Mouse (Mus musculus) left cerebral cortex, postnatal 10 days (tissue): ENCODE results near the gene Cacna1e. TPM values are rescaled to one million over a fixed set of nuclear protein-coding genes. Genes with fewer than 3 reads are reported as not detected.

Source experiments
- DNase-seq, 2 experiments: peaks; one replicate each; pipeline ENCODE4 v3.0.0; 2021 to 2022; ENCODE audit warnings: low spot score in 2 of 2, mixed read lengths in 1 of 2; ENCODE audit errors: extremely low spot score in 1 of 2
- intact Hi-C: fragments of 180-260 bp; cut with DNase I; formaldehyde crosslinking; loops from one replicate; pipeline ENCODE4 v1.15.1; 2025
- total RNA-seq, 2 experiments: library from RNA; stranded (reverse); gene quantifications; 2 replicates each; pipeline ENCODE4 v1.2.3; 2021

The Cacna1e gene
- total RNA-seq, 2 experiments from 2014 or later, result 141 TPM

- intact Hi-C loops, result loop anchor here (2.0 to 10.0 kb wide), 7 partner anchors 116 to 831 kb away; partner anchors contain the start of gene Glul
Measured at GRCm38 (mm10) chr1:154728682-154729081, 155.6 kb downstream of the Cacna1e start.

GRCm38 (mm10) chr1:154727696-154728095 is 156.6 kb downstream of the Cacna1e start:
- no peak for DNase-seq
- intact Hi-C loops, result loop anchor here (2.0 to 10.0 kb wide), 7 partner anchors 115 to 830 kb away; partner anchors contain the start of gene Glul

More at GRCm38 (mm10) chr1:154728682-154729081, 155.6 kb downstream of the Cacna1e start:
- no peak for DNase-seq

- DNase-seq, result peak in 1 of 2 experiments; percentile 74
- intact Hi-C loops, result loop anchor here (5.0 to 10.0 kb wide), 6 partner anchors 114 to 829 kb away; partner anchors contain the start of gene Glul
Measured at GRCm38 (mm10) chr1:154726361-154727161, 157.7 kb downstream of the Cacna1e start.

- intact Hi-C loops, result loop anchor here (5.0 to 10.0 kb wide), 6 partner anchors 113 to 828 kb away; partner anchors contain the start of gene Glul
- DNase-seq, result peak in 1 of 2 experiments; percentile 43
Measured at GRCm38 (mm10) chr1:154725356-154726320, 158.7 kb downstream of the Cacna1e start.

GRCm38 (mm10) chr1:154723537-154724286 is 160.6 kb downstream of the Cacna1e start:
- DNase-seq, result peak in 1 of 2 experiments; percentile 37
- intact Hi-C loops, result loop anchor here (10.0 kb wide), 2 partner anchors 249 to 309 kb away; no protein-coding TSS in a partner anchor

GRCm38 (mm10) chr1:154723078-154723477 is 161.2 kb downstream of the Cacna1e start:
- DNase-seq, result no peak
- intact Hi-C loops, result loop anchor here (10.0 kb wide), 2 partner anchors 248 to 308 kb away; no protein-coding TSS in a partner anchor

GRCm38 (mm10) chr1:154715596-154715995 is 168.7 kb downstream of the Cacna1e start:
- no peak for DNase-seq
- intact Hi-C loops, result no loop called here

GRCm38 (mm10) chr1:154712747-154713146 is 171.6 kb downstream of the Cacna1e start:
- no peak for DNase-seq
- intact Hi-C loops, result no loop called here

- no peak for DNase-seq
- intact Hi-C loops, result no loop called here
Measured at GRCm38 (mm10) chr1:154707584-154708290, 176.6 kb downstream of the Cacna1e start.

- DNase-seq, result no peak
- intact Hi-C loops, result no loop called here
Measured at GRCm38 (mm10) chr1:154706974-154707373, 177.3 kb downstream of the Cacna1e start.

- intact Hi-C loops, result no loop called here
- no peak for DNase-seq
Measured at GRCm38 (mm10) chr1:154705882-154706565, 178.3 kb downstream of the Cacna1e start.

GRCm38 (mm10) chr1:154704558-154705185 is 179.6 kb downstream of the Cacna1e start:
- no peak for DNase-seq

GRCm38 (mm10) chr1:154702623-154703022 is 181.7 kb downstream of the Cacna1e start:
- intact Hi-C loops, result no loop called here
- no peak for DNase-seq

More at GRCm38 (mm10) chr1:154704558-154705185, 179.6 kb downstream of the Cacna1e start:
- intact Hi-C loops, result no loop called here

- intact Hi-C loops, result no loop called here
- peak in 1 of 2 experiments; percentile 35 for DNase-seq
Measured at GRCm38 (mm10) chr1:154688876-154689665, 195.2 kb downstream of the Cacna1e start.

- DNase-seq, result no peak
- intact Hi-C loops, result no loop called here
Measured at GRCm38 (mm10) chr1:154686861-154687260, 197.4 kb downstream of the Cacna1e start.
